Mouse (Mus musculus) erythroblast, adult 5-6 weeks (primary cell): ENCODE measurements around the gene Gm29666. TPM values are rescaled to one million over a fixed set of nuclear protein-coding genes. Genes with fewer than 3 reads are reported as not detected.

ENCODE experiments used
- ATAC-seq: replicated peaks from 2 replicates; pipeline ENCODE4 v1.8.0; 2016; ENCODE audit warnings: moderate number of reproducible peaks, mild to moderate bottlenecking, moderate TSS enrichment, inconsistent platforms; ENCODE audit not compliant: poor library complexity, low FRiP score, severe bottlenecking
- total RNA-seq, 2 experiments: library from RNA; stranded (forward) in 1 of 2; stranded (reverse) in 1 of 2; fragments of 150-400 nt in 1 of 2; fragments of 200-764, 138-1000 nt in 1 of 2; gene quantifications; 2 replicates each; pipeline versions ENCODE4 v1.2.3 to v1.2.4; 2015 to 2017; ENCODE audit warnings: low replicate concordance in 2 of 2

Gm29666 gene
- total RNA-seq (2015; ENCODE audit: low replicate concordance) (0.58 TPM in 1 of 2 replicates, not detected in the other), total RNA-seq (2017; ENCODE audit: low replicate concordance) (under 0.01 and 0.42 TPM in 2 replicates)

DNA sequence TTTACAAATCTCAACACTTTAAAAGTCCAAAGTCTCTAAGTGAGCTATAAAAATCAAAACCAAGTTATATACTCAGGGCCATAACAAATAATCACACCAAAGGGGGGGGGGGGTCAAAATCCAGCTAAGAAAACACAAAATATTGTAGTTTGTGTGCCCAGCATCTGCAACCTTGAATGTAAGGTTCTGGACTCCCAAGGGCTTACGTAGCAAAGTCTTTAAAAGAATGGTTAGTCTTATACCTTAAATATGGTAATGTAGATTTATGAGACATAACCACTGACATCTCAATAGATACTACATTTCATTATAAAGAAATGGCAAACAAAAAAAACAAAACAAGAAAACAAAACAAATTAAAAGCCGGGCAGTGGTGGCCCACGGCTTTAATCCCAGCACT is at the start of gene Gm29666:
Gene Gm29666, minus strand, starts transcription at position 101 of the 400 bp plus-strand sequence.
- ATAC-seq, result no peak

DNA sequence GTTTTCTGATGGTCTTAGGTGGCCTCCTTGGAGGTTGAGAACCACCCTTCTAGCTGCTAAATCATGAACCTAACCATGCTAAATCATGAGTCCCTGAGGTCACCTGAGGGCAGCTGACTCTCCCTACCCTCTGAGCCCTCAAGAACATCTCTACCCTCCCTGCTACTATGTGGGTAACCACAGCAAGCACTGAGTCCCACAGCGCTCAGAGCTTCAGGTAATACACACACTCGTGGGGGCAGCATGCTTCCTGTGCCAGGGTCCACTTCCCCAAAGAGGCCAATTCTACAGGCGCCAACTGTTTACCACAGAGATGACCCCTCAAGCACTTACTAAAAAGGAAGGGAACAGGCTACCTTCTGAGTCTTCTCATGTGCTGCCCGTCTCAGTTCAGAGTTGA is 48.7 kb upstream of the Gm29666 start:
- ATAC-seq, result no peak

DNA sequence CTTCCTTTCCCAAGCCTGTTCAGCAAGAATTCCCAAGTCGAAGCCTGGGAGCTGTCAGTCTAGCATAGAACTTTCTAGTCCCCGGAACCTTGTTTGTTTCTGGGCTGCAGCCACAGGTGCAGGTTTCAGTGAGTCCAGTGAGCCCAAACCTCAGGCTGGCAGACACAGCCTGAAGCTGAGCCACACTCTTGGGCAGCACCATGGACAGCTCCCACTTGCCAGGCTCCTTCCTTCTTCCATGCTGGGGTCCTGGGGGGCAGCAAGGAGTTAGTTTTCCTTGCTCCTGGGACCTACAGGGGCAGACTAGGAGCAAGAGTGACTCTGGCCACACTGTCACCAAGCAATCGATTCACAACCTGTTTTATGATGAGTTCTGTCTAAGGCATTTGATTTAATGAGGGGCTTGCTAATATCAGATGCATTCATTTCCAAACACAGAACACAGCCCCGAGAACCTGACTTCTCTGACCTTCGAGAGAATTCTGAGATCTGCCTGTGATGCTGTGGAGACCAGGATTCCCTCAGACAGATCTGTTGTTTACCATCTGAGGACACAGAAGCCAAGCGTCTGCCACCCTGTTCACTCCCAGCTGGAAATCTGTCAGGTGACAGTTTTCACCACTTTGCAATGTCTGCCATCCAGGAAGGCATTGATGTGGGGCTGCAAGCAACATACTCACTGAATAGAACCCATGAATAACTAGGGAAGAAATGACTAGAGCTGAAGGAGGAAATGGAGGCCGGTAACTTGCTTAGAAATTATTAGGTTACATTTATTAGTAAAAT is 45.9 kb upstream of the Gm29666 start:
- ATAC-seq, result no peak

DNA sequence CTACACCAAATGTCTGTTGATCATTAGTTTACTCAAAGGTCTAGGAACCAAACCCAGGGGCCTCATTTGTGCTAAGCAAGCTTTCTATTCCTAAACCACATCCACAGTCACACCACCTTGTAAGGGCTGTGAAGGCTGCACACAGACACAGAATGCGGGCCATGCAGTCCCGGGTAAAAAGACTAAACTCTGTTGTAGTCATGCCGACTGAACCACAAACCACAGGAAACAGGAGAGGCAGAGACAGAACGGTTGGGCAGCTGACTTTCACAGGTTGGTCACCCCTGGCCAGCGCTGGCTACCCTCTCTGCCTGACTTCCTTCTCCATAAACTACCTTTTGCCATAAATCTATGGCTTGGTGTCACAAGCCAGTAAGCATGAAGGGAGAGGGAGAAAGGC is 44.9 kb upstream of the Gm29666 start:
- no peak for ATAC-seq

DNA sequence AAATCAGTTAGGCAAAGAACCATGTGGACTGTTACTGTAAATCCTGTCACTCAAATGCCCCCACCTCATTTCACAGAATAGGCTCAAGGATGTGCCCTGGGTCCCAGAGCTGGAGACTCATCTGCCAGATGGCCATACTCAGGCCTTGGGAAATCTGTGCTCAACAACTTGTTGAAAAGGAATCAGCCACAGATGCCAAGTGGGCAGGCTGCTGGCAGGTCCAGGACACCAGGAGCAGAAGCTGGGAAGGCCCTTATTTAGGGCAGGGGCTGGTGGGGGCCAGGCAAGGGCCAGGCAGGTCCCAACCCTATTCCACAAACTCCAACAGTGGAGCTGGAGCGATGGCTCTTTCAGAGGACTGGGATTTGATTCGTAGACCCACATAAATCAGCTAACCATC is 42.7 kb upstream of the Gm29666 start:
- ATAC-seq, result no peak

DNA sequence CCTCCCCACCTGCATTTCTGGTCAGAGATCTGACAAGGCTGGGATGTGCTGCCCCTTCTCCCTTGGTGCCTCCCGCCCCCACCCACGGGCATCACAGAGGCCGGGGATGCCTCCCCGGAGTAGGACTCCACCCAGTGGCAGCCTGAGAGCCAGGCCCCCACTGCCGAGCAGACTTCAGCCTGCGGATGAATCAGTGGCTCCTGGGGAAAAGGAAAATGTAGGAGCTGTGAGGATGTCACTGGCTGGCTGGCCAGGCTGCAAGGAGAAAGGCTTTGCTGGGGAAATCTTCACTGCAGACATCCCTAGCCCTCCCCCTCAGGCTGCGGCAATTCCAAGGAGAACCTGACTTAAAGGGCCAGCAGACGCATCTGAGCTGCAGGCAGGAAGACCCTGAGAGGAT is 40.9 kb upstream of the Gm29666 start:
- no peak for ATAC-seq

DNA sequence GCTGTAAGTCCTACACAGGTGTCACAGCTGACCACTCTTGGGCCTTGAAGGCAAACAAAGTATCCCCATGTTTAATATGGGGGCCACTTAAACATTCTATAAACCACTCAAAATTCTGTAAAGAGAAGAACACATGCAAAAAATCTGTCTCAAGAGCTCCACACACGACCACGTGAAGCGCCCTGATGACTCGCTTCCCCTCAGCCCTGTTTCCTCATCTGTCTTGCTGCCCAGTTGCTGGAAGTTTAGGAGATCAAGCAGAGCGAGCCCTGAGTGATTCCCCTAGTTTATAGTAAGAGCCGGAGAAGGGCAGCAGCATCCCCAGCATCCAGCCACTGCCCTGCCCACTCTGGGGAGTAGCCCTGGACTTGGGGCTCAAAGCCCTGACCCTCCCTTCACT is 40.1 kb upstream of the Gm29666 start:
- no peak for ATAC-seq

DNA sequence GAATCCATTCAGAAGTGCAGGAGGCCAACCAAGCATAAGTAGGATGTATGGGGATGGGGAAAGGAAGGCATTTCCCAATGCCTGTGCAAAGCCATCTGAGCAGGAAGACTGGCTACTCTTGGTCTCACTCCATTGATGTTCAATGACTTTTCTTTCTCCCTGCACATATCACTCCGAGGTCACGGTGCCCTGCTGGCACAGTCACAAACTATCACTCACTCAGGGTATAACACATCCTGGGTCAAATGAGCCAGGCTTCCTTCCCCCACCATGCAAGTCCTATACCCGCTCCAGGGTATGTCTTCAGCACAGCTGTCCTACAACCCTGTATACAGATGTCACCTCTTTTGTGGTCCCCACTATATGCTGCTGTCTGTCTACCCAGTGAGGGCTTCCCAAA is 38.5 kb upstream of the Gm29666 start:
- no peak for ATAC-seq

DNA sequence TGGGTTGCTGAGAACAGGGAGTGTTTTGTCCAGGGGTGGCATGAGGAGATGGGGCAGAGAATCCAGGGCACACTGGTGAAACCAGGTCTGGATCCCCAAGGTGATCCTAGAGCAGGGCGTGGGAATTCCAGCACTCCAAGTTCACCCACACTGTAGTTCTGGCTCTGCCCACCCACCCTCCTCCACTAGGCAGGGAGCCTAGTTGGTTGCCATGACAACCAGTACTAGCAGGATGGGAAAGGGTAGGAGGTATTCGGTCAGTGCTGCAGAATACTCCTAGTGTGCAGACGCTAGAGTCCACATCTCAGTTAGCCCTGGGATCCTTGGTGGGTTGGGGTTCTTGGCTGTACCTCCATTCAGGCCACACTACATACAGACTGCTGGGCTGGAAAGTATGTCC is 38.0 kb upstream of the Gm29666 start:
- no peak for ATAC-seq

DNA sequence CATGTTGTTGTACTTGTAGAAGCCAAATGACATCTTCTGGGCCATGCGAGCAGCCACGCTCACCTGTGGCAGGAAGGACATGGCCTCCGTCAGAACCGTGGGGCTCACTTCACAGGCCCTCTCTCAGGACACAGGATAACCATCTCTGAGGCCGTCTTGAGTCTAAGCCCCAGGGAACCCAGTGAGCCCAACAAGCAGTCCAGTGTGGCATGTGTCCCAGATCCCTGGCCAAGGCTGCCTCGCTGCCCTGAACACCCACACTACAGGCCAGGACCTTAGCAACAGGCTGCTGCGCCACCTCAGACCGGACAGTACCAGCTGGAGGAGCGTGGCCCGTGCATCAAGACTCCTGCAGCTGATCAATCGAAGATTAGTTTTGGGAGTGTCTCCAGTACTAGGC is 33.4 kb upstream of the Gm29666 start:
- ATAC-seq, result no peak

DNA sequence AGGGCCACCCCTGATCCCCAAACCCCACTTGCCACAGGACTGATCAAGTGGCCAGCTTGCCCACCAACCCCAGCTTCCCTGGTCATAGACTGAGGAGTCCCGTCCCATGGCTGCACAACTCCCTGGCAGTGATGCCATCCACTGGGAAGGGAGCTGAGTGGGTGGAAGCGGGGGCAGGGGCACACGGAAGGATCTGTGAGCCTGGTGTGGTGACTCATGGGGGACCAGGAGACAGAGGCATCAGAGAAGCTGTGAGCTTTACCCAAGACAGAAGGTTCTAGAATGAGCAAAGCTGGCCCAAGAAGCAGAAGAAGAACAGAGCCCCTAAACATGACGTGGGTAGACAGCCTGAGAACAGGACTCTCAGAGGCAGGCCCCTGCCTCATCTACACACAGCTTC is 30.2 kb upstream of the Gm29666 start:
- ATAC-seq, result no peak

DNA sequence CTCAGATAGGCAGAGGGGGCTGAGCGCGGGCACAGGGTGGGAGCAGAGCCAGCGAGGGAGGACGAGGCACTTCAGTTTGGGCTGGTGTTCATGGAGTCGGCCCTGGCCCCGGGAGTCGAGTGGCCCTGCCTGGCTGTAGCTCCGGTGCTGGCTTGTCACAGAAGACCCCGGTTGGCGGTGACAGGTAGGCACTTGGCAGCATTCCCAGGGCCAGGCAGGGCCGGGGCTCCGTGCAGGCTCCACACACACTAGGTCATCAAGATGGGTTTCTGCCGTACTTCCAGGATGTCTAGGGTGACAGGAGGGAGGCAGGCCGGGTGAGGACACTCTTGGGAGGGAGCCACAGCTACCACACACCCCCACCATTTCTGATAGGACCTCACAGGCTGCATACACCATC is 29.2 kb upstream of the Gm29666 start:
- ATAC-seq, result no peak

DNA sequence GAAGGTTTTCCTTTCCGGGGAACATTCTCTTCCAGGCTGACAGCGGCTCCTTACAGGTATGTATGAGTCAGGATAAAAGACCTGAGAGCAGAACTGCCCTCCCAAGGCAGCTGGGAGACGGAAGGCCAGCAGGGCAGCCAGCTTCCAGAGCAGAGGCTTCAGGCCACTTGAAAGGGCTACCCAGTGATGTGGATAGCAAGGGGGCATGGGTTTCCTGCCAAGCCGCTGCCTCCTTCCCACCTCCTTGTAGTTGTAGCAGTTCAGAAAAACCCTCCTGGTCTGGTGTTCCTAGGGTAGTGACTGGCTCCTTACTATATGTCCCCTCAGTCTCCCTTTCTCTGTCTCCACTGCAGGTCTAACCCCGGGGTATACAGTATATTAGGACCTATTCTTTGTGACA is 24.5 kb upstream of the Gm29666 start:
- no peak for ATAC-seq

DNA sequence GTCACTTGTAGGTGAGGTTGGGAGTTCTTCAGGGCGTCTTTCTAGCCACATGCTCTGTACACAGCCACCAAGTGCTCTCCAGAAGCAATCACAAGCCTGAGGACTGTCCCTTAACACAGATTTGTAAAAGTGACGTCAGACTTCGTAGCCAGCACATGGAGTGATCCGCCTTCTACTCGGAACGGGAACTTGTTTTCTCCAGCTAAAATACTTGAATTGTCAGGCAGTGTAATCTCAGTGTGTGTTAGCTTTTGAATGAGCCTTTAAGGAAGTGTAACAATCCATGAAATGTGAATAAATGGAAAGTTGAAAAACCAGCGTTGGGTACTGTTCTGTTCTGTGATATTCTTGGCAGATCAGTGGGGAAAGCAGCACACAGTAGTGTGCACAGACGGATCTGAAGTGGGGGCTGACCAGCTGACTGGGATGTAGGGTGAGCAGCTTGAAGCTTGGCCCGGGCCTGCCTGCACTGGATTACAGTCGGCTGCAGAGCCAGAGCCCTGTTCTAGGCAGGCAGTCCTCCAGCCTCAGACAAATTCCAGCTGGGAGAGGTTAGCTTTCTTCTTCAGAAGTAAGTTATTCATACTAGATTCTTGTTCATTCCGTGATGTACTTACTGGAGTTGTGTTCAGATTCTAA is 22.9 kb upstream of the Gm29666 start:
- ATAC-seq, result no peak

DNA sequence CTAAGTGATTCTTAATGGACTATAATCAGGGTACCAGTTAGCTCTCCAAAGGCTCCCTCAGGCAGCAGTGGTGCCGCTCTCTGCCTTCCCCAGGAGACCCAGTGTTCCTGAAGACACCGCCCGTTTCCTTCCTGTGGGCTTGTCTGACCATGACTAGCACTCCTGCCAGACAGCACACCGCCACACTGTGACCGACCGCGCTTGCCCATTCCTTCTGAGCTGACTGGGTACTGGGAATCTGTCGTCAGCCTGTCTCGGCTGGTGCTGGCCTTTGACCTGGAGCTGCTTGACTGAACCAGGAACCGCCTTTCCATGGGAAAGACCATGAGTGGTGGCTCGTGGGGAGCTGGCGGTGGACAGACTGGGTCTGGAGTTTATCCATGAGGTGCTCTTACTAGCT is 20.3 kb upstream of the Gm29666 start:
- no peak for ATAC-seq

DNA sequence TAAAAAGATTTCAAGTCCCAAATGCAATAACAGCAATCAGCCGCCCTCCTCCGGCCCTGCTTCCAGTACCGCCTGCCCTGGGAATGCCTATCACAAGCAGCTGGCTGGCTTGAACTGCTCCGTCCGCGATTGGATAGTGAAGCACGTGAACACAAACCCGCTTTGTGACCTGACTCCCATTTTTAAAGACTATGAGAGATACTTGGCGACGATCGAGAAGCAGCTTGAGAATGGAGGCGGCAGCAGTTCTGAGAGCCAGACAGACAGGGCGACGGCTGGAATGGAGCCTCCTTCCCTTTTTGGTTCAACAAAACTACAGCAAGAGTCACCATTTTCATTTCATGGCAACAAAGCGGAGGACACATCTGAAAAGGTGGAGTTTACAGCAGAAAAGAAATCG is 15.1 kb upstream of the Gm29666 start:
- ATAC-seq, result no peak

DNA sequence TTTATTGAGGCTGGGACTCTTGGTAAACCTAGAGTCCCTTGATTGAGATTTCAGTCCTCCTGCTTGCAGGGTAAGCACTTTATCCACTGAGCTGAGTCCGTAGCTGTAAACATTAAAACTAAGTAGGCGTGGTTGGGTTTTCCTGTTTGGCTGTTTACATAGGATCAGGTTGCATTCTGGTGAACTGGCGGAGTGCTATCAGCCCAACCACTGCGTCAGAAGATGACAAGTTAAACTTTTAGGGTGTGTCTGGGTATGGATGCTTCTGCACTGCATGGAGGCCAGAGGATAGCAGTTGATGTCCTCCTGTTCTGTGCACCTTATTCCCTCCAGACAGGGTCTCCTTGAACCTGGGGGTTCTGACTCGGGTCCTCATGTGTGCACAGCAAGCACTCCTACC is 12.5 kb upstream of the Gm29666 start:
- peak; percentile 62 for ATAC-seq

DNA sequence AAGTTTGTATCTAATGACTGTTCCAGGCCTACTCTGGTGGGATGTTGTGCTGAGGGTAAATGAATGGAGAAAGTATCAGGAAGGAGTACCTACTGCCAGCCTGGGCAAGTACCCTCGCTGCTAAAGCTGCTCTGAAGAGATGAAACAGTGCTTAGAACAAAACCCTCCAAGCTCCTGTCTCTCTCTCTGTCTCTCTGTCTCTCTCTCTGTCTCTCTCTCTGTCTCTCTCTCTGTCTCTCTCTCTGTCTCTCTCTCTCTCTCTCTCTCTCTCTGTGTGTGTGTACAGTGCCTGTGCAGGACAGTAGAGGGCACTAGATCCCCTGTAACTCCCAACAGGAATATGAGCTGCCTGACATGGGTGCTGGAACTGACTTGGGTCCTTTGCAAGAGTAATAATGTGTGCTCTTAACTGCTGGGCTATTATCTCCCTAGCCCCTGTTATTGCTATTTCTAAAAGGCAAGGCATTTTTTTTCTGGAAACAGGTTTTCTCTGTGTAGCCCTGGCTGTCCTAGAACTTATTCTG is 5.7 kb upstream of the Gm29666 start:
- ATAC-seq, result no peak

DNA sequence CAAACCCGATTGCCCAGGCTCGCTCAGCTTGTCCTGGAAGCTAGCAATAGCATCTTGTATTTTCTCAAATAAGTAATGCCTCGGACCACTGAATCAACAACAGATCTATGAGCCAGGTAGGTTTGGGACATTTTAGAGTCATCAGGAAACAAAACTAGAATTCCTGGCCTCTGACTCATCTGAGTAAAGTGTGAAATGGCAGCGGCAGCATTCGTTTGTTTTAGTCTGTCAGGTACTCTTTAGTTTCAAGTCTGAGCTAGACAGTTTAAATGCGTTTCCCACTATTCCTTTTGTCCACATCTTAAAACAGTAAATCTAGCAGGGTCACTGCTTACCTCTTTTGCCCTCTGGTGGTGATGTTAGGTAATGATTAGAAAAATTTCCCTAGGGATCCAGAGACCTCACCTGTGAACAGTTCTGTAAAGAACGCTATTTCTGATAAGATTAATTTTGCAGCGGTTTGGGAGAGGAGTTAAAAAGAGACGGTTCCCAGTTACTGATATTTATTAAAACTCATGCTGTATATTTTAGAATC is 5.0 kb upstream of the Gm29666 start:
- ATAC-seq, result peak; percentile 45

DNA sequence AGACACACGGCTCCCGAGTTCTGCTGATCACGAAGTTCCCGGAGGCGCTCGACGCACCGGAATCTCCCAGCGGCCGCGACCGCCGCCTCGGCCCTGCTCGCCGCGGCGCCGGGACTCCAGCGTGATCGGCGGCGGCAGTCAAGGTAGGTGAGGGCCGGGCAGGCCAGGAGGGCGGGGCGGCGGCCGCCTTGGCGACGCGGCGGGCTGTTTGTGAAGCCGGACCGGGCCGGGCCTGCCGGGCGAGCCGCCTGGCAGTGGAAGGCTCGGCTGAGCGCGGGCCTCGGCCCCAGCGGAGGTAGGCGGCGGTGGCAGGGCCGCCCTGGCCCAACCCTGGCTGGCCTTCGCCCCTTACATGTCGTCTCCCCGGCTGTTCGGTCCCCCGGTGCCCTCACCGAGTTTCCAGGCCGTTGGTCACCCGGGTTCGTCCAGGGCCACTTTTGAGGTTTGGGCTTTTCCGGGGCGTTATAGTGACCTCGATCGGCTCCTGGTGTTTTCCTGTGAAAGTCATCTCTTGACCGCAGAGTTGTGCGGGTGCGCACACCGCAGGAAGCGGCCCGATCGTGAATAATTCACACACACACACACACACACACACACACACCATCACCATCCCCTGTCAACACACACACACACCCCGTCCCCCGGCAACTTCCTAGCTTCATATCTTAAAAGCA is 3.8 kb upstream of the Gm29666 start:
- ATAC-seq, result peak; percentile 44
